Mouse (Mus musculus) heart, postnatal 0 days (tissue): ENCODE measurements around the gene Bpifa2. TPM values are rescaled to one million over a fixed set of nuclear protein-coding genes. Genes with fewer than 3 reads are reported as not detected.

Experiments used
- ATAC-seq: fragments of 200-750 bp; cut with Nextera tagmentation; 2 replicates; pipeline ENCODE4 v1.8.0; 2017; ENCODE audit warnings: low read depth, moderate number of reproducible peaks, moderate library complexity; ENCODE audit not compliant: insufficient read depth
- DNase-seq: peaks from one replicate; pipeline ENCODE4 v3.0.0-alpha.2; 2016; ENCODE audit warnings: low spot score
- H3K27ac ChIP-seq: fragments of 300-500 bp; sonication (generic); 2 replicates; pipeline ENCODE4 v1.5.1; 2014; ENCODE audit warnings: low read depth, mild to moderate bottlenecking
- H3K27me3 ChIP-seq: fragments of 300-500 bp; sonication (generic); 2 replicates; pipeline ENCODE4 v1.6.1; 2014; ENCODE audit warnings: low read length, mixed read lengths; ENCODE audit not compliant: control insufficient read depth, insufficient read depth
- H3K36me3 ChIP-seq: fragments of 300-500 bp; sonication (generic); replicated peaks from 2 replicates; pipeline ENCODE4 v1.6.1; 2014; ENCODE audit warnings: low read length, mixed read lengths; ENCODE audit not compliant: control insufficient read depth, insufficient read depth
- H3K4me1 ChIP-seq: fragments of 300-500 bp; sonication (generic); 2 replicates; pipeline ENCODE4 v1.6.1; 2014; ENCODE audit warnings: antibody characterized with exemption; ENCODE audit not compliant: control insufficient read depth, insufficient read depth
- H3K4me2 ChIP-seq: fragments of 300-500 bp; sonication (generic); 2 replicates; pipeline ENCODE4 v1.6.1; 2014; ENCODE audit warnings: low read depth, mild to moderate bottlenecking, low read length, moderate library complexity
- H3K4me3 ChIP-seq: fragments of 300-500 bp; sonication (generic); 2 replicates; pipeline ENCODE4 v1.5.1; 2014; ENCODE audit warnings: low read depth, low read length
- H3K9ac ChIP-seq: fragments of 300-500 bp; sonication (generic); replicated peaks from 2 replicates; pipeline ENCODE4 v1.6.1; 2014; ENCODE audit warnings: low read depth, low read length, mixed read lengths
- H3K9me3 ChIP-seq: fragments of 300-500 bp; sonication (generic); replicated peaks from 2 replicates; pipeline ENCODE4 v1.6.1; 2016; ENCODE audit warnings: low read length; ENCODE audit not compliant: control insufficient read depth
- CTCF ChIP-seq: IDR thresholded peaks from 2 replicates; pipeline ENCODE4 v1.5.1; 2016; ENCODE audit warnings: antibody characterized with exemption, control low read depth, low read depth
- EP300 ChIP-seq: IDR thresholded peaks from 2 replicates; pipeline ENCODE4 v1.6.1; 2016; ENCODE audit warnings: antibody characterized with exemption, low read depth
- WGBS: fragments of 180-500 bp; shearing (Covaris S2); extraction: QIAGEN DNeasy Blood & Tissue Kit; methylation state at CpG from one replicate; pipeline ENCODE4 v1.1.7; 2014; 5-methylcytosine and 5-hydroxymethylcytosine counted together
- polyA plus RNA-seq: library from polyadenylated mRNA; unstranded; fragments of >200 nt; fragmentation: Nextera tagmentation; extraction: Ambion mirVana; gene quantifications from 2 replicates; pipeline ENCODE4 v1.2.1, GENCODE M21; 2015
- total RNA-seq: library from RNA; depleted of rRNA; stranded (reverse); fragments of >200 nt; gene quantifications from 2 replicates; pipeline ENCODE4 v1.2.3, GENCODE M21; 2014; ENCODE audit warnings: low replicate concordance; rRNA removed

Bpifa2 gene
- not detected in 2 replicates for total RNA-seq
- polyA plus RNA-seq, result not detected in 2 replicates

- Histone ChIP-seq H3K4me1 (no peaks in the 10 kb centered on the region), H3K4me2 (no peak within 1 kb of the TSS), H3K9me3 (no peaks in the 10 kb centered on the region), H3K27me3 (no peaks in the 10 kb centered on the region), H3K4me3 (no peak within 1 kb of the TSS), H3K36me3 (no peaks in the 10 kb centered on the region), H3K27ac (no peak within 1 kb of the TSS), H3K9ac (no peak within 1 kb of the TSS)
- no peak for TF ChIP-seq EP300
- no peak for TF ChIP-seq CTCF
- WGBS, result 63% methylated on average over 3 of the region's 3 CpGs
- ATAC-seq (no peak), DNase-seq (no peak)
Observed at GRCm38 (mm10) chr2:154007965-154008364, at the start of gene Bpifa2. Gene Bpifa2 (plus strand): TSS chr2:154008265.

GRCm38 (mm10) chr2:153962821-153963331 lies 45.2 kb upstream of the Bpifa2 start:
- H3K27ac ChIP-seq, result no peak overlapping the region
- no peaks in the 10 kb centered on the region for H3K4me1 ChIP-seq
- WGBS, result 43% methylated on average over 4 of the region's 4 CpGs
- H3K9me3 ChIP-seq, result no peaks in the 10 kb centered on the region
- H3K4me3 ChIP-seq, result no peak overlapping the region
- H3K9ac ChIP-seq, result no peak overlapping the region
- no peaks in the 10 kb centered on the region for H3K27me3 ChIP-seq
- no peaks in the 10 kb centered on the region for H3K36me3 ChIP-seq
- ATAC-seq (no peak), DNase-seq (no peak)
- H3K4me2 ChIP-seq, result no peak overlapping the region
- TF ChIP-seq EP300 (no peak), CTCF (no peak)

DNA sequence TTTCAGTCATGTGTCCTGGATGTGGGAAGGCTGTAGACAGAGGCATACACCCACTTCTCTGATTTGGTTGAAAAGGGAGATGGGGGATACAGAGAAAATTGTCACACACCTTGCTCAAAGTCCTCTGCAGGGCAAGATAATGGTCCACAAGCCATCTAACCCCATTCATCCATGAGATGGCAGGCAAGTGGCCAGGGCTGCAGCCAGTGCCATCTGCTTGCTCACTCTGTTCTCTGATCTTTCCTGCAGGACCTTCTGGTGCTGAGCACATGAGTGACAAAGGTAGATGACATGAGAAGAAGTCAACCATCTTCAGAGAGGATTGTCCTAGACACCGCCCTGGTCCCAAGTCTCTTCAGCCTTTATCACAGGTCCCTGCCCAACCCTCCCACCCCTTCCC lies 44.7 kb upstream of the Bpifa2 start:
- WGBS, result 81% methylated on average over 1 of the region's 1 CpGs

DNA sequence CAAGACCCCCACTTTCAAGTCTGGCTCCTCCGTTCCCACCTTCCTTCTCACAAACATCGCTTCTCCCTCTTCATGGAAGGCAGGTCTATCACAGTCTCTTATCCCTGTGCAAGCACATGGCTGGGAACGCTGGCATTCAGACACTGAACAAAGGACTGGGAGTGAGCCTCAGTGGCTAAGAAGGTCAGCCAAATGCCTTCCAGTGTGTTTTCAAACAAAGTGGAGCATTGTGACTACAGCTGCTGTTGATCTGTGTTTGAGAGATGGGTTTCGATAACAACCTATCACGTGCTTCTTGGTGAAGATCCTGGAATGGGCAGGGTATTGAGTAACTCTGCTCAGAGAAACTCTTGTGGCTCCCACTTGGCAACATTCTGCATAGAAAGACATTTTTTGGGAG lies 37.8 kb upstream of the Bpifa2 start:
- H3K4me2 ChIP-seq, result no peak overlapping the region
- H3K9ac ChIP-seq, result no peak overlapping the region
- H3K4me1 ChIP-seq, result no peaks in the 10 kb centered on the region
- no peak for ATAC-seq
- H3K36me3 ChIP-seq, result no peaks in the 10 kb centered on the region
- no peaks in the 10 kb centered on the region for H3K9me3 ChIP-seq
- no peak overlapping the region for H3K4me3 ChIP-seq
- no peaks in the 10 kb centered on the region for H3K27me3 ChIP-seq
- DNase-seq, result no peak
- WGBS, result 63% methylated on average over 5 of the region's 5 CpGs
- H3K27ac ChIP-seq, result no peak overlapping the region
- no peak for TF ChIP-seq EP300
- TF ChIP-seq CTCF, result no peak

More for the DNA sequence above, 44.7 kb upstream of the Bpifa2 start:
- H3K9ac ChIP-seq, result no peak overlapping the region
- no peak overlapping the region for H3K4me2 ChIP-seq
- ATAC-seq (no peak), DNase-seq (no peak)
- no peaks in the 10 kb centered on the region for H3K9me3 ChIP-seq
- no peaks in the 10 kb centered on the region for H3K27me3 ChIP-seq
- no peaks in the 10 kb centered on the region for H3K4me1 ChIP-seq
- TF ChIP-seq EP300 (no peak), CTCF (no peak)
- H3K4me3 ChIP-seq, result no peak overlapping the region
- H3K27ac ChIP-seq, result no peak overlapping the region
- no peaks in the 10 kb centered on the region for H3K36me3 ChIP-seq

- Histone ChIP-seq H3K27ac (no peak within 1 kb of the TSS), H3K4me1 (no peaks in the 10 kb centered on the region), H3K4me3 (no peak within 1 kb of the TSS), H3K27me3 (no peaks in the 10 kb centered on the region), H3K36me3 (no peaks in the 10 kb centered on the region), H3K9me3 (no peaks in the 10 kb centered on the region), H3K9ac (no peak within 1 kb of the TSS), H3K4me2 (no peak within 1 kb of the TSS)
- WGBS, result 52% methylated on average over 5 of the region's 5 CpGs
- TF ChIP-seq CTCF (no peak), EP300 (no peak)
- DNase-seq (no peak), ATAC-seq (no peak)
Observed at GRCm38 (mm10) chr2:153974582-153974981, 33.5 kb upstream of the Bpifa2 start, which contains the start of gene Bpifa6. Gene Bpifa6 (plus strand): TSS chr2:153974945.

DNA sequence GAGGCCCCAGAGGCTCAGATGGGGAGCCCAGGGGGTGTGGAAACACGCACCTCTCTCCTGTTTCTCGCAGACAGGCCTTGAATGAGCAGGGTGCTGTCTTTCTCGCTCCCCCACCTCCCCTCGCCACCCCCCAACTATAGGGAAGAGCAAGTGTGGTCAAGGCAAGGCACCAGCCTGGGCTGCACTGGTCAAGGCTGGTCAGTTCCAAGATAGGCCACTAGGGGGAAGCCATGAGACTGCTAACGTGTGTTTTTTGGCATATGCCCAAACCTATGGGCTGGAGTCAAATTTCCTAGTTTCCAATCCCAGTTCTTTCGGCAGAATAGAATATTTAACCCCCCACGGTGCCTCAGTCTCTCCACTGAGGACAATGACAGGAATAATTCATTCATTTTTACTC lies 12.3 kb upstream of the Bpifa2 start:
- no peaks in the 10 kb centered on the region for H3K27me3 ChIP-seq
- ATAC-seq, result no peak
- peak; percentile 46 for DNase-seq

More for the DNA sequence above, 12.3 kb upstream of the Bpifa2 start:
- H3K36me3 ChIP-seq, result no peaks in the 10 kb centered on the region
- no peak overlapping the region for H3K9ac ChIP-seq
- H3K9me3 ChIP-seq, result no peaks in the 10 kb centered on the region
- 16% methylated on average over 7 of the region's 7 CpGs for whole genome bisulfite sequencing
- no peak overlapping the region for H3K4me3 ChIP-seq
- H3K4me1 ChIP-seq, result no peaks in the 10 kb centered on the region
- no peak overlapping the region for H3K4me2 ChIP-seq
- no peak overlapping the region for H3K27ac ChIP-seq
- peak; percentile 92 for TF ChIP-seq CTCF
- no peak for TF ChIP-seq EP300
